Mouse (Mus musculus): ENCODE results near the gene Tmem110. TPM values are rescaled to one million over a fixed set of nuclear protein-coding genes. Genes with fewer than 3 reads are reported as not detected.

Gene Tmem110
- polyA plus RNA-seq, 1 experiment from 2014 or later: 23.4 TPM

DNA sequence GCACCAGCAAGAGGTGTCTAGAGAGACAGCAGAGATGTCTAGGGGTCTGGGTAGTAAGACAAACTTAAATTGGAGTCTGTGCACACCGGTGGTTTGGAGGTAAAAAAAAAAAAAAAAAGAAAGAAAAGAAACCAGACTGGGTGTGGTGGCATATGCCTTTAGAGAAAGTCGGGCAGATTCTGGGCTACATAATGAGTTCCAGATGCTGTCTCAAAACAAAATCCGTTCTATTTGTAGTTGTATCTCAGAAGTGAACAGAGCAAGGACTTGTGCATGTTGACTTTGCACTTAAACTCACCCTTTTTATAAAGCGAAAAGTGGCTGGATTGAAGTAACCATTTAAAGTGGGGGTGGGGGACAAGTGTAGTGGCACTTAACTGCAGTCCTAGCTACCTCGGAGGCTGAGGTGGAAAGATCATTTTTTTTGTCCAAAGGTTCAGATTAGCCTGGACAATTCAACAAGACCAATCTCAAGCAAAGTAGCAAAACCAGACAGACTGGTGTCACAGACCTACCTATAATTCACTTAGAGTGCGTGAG is 864 bp upstream of the Tmem110 start:
- Histone ChIP-seq H3K27me3 (ENCODE audit: insufficient read depth, low read length) (no peaks in the 10 kb centered on the region), H3K4me1 (replicated peaks; ENCODE audit: insufficient read depth, low read length) (peaks cover 8% of the 10 kb centered on the region; the same call in 1 of the 2 replicates), H3K4me3 (replicated peaks; ENCODE audit: low read depth, low read length) (no peak overlapping the region), H3K9me3 (replicated peaks; ENCODE audit: low read length) (no peaks in the 10 kb centered on the region), H3K9ac (ENCODE audit: low read depth, low read length) (no peak overlapping the region), H3K27ac (no peak overlapping the region), H3K4me2 (ENCODE audit: low read length) (no peak overlapping the region), H3K36me3 (ENCODE audit: insufficient read depth, low read length) (no peaks in the 10 kb centered on the region)
- no peak for DNase-seq (ENCODE audit: low spot score)
- ATAC-seq (replicated peaks; ENCODE audit: low FRiP score, low read depth): no peak
- WGBS: 55% methylated on average over 6 of the region's 6 CpGs
- no peak for TF ChIP-seq CTCF (IDR thresholded peaks at IDR 0.05; ENCODE audit: low read depth)

GRCm38 (mm10) chr14:30825021-30825475 is 342 bp upstream of the Tmem110 start:
- peak overlapping the region; percentile 85 for H3K9ac ChIP-seq (ENCODE audit: low read depth, low read length)
- peak overlapping the region; percentile 77 for H3K4me3 ChIP-seq (replicated peaks; ENCODE audit: low read depth, low read length)
- peak; percentile 12; the same call in 1 of the 2 replicates for ATAC-seq (replicated peaks; ENCODE audit: low FRiP score, low read depth)
- H3K9me3 ChIP-seq (replicated peaks; ENCODE audit: low read length): no peaks in the 10 kb centered on the region
- peak overlapping the region; percentile 82 for H3K4me2 ChIP-seq (ENCODE audit: low read length)
- no peaks in the 10 kb centered on the region for H3K36me3 ChIP-seq (ENCODE audit: insufficient read depth, low read length)
- H3K27me3 ChIP-seq (ENCODE audit: insufficient read depth, low read length): no peaks in the 10 kb centered on the region
- no peak for DNase-seq (ENCODE audit: low spot score)
- peak overlapping the region; percentile 75; the same call in 1 of the 2 replicates for H3K27ac ChIP-seq
- no peak for TF ChIP-seq CTCF (IDR thresholded peaks at IDR 0.05; ENCODE audit: low read depth)
- 23% methylated on average over 5 of the region's 5 CpGs for WGBS
- peaks cover 8% of the 10 kb centered on the region; the same call in 1 of the 2 replicates for H3K4me1 ChIP-seq (replicated peaks; ENCODE audit: insufficient read depth, low read length)

GRCm38 (mm10) chr14:30826174-30827140 is 1.1 kb downstream of the Tmem110 start:
- ATAC-seq (replicated peaks; ENCODE audit: low FRiP score, low read depth) (no peak), DNase-seq (ENCODE audit: low spot score) (peak; percentile 3)
- Histone ChIP-seq H3K9ac (ENCODE audit: low read depth, low read length) (peak overlapping the region; percentile 85), H3K27me3 (ENCODE audit: insufficient read depth, low read length) (no peaks in the 10 kb centered on the region), H3K27ac (no peak overlapping the region), H3K9me3 (replicated peaks; ENCODE audit: low read length) (no peaks in the 10 kb centered on the region), H3K36me3 (ENCODE audit: insufficient read depth, low read length) (no peaks in the 10 kb centered on the region), H3K4me2 (ENCODE audit: low read length) (peak overlapping the region; percentile 82), H3K4me1 (replicated peaks; ENCODE audit: insufficient read depth, low read length) (peaks cover 8% of the 10 kb centered on the region; the same call in 1 of the 2 replicates), H3K4me3 (replicated peaks; ENCODE audit: low read depth, low read length) (peak overlapping the region; percentile 77)
- TF ChIP-seq CTCF (IDR thresholded peaks at IDR 0.05; ENCODE audit: low read depth): no peak
- 18% methylated on average over 17 of the region's 17 CpGs for WGBS

GRCm38 (mm10) chr14:30827480-30827879 is 2.1 kb downstream of the Tmem110 start:
- no peak overlapping the region for H3K4me2 ChIP-seq (ENCODE audit: low read length)
- TF ChIP-seq CTCF (IDR thresholded peaks at IDR 0.05; ENCODE audit: low read depth): no peak
- H3K27ac ChIP-seq: no peak overlapping the region
- DNase-seq (ENCODE audit: low spot score) (no peak), ATAC-seq (replicated peaks; ENCODE audit: low FRiP score, low read depth) (no peak)
- peaks cover 8% of the 10 kb centered on the region; the same call in 1 of the 2 replicates for H3K4me1 ChIP-seq (replicated peaks; ENCODE audit: insufficient read depth, low read length)
- no peaks in the 10 kb centered on the region for H3K9me3 ChIP-seq (replicated peaks; ENCODE audit: low read length)
- 68% methylated on average over 4 of the region's 4 CpGs for WGBS
- no peaks in the 10 kb centered on the region for H3K27me3 ChIP-seq (ENCODE audit: insufficient read depth, low read length)
- no peak overlapping the region for H3K4me3 ChIP-seq (replicated peaks; ENCODE audit: low read depth, low read length)
- H3K36me3 ChIP-seq (ENCODE audit: insufficient read depth, low read length): no peaks in the 10 kb centered on the region
- H3K9ac ChIP-seq (ENCODE audit: low read depth, low read length): no peak overlapping the region

- Histone ChIP-seq H3K36me3 (ENCODE audit: insufficient read depth, low read length) (no peaks in the 10 kb centered on the region), H3K9me3 (replicated peaks; ENCODE audit: low read length) (no peaks in the 10 kb centered on the region), H3K9ac (ENCODE audit: low read depth, low read length) (no peak overlapping the region), H3K27ac (no peak overlapping the region), H3K4me2 (ENCODE audit: low read length) (no peak overlapping the region), H3K4me1 (replicated peaks; ENCODE audit: insufficient read depth, low read length) (peaks cover 8% of the 10 kb centered on the region; the same call in 1 of the 2 replicates), H3K4me3 (replicated peaks; ENCODE audit: low read depth, low read length) (no peak overlapping the region), H3K27me3 (ENCODE audit: insufficient read depth, low read length) (no peaks in the 10 kb centered on the region)
- ATAC-seq (replicated peaks; ENCODE audit: low FRiP score, low read depth) (no peak), DNase-seq (ENCODE audit: low spot score) (peak; percentile 77)
- TF ChIP-seq CTCF (IDR thresholded peaks at IDR 0.05; ENCODE audit: low read depth): no peak
- WGBS: 65% methylated on average over 4 of the region's 4 CpGs
These were observed 2.7 kb downstream of the Tmem110 start for GRCm38 (mm10) chr14:30828077-30828476.
